Mouse (Mus musculus): ENCODE data around the gene Tap1. TPM values are rescaled to one million over a fixed set of nuclear protein-coding genes. Genes with fewer than 3 reads are reported as not detected.
"Not testable (repeated sequence)": the region's sequence is repeated elsewhere in the genome, so short reads cannot be mapped to it uniquely, and the experiment has no call there.

The Tap1 gene
- polyA plus RNA-seq, 1 experiment from 2014 or later = 1.5 TPM

GRCm38 (mm10) chr17:34207866-34208265 is 20.5 kb downstream of the Tap1 start:
- WGBS = 95% methylated on average over 9 of the region's 9 CpGs
- peaks cover 11% of the 10 kb centered on the region; the same call in 1 of the 2 replicates for H3K4me1 ChIP-seq

GRCm38 (mm10) chr17:34208421-34208820 is 21.1 kb downstream of the Tap1 start:
- Histone ChIP-seq H3K9ac (replicated peaks) (no peak overlapping the region), H3K4me3 (no peak overlapping the region), H3K4me1 (peaks cover 11% of the 10 kb centered on the region; the same call in 1 of the 2 replicates), H3K4me2 (replicated peaks) (no peak overlapping the region), H3K9me3 (no peaks in the 10 kb centered on the region), H3K36me3 (no peaks in the 10 kb centered on the region), H3K27ac (replicated peaks) (no peak overlapping the region), H3K27me3 (peaks cover 48% of the 10 kb centered on the region)
- WGBS = 23% methylated on average over 10 of the region's 10 CpGs
- no peak for ATAC-seq (replicated peaks)

More at GRCm38 (mm10) chr17:34207866-34208265, 20.5 kb downstream of the Tap1 start:
- Histone ChIP-seq H3K36me3 (no peaks in the 10 kb centered on the region), H3K27ac (replicated peaks) (no peak overlapping the region), H3K9me3 (no peaks in the 10 kb centered on the region), H3K4me2 (replicated peaks) (no peak overlapping the region), H3K9ac (replicated peaks) (no peak overlapping the region), H3K27me3 (peaks cover 45% of the 10 kb centered on the region), H3K4me3 (no peak overlapping the region)
- ATAC-seq (replicated peaks) = no peak

DNA sequence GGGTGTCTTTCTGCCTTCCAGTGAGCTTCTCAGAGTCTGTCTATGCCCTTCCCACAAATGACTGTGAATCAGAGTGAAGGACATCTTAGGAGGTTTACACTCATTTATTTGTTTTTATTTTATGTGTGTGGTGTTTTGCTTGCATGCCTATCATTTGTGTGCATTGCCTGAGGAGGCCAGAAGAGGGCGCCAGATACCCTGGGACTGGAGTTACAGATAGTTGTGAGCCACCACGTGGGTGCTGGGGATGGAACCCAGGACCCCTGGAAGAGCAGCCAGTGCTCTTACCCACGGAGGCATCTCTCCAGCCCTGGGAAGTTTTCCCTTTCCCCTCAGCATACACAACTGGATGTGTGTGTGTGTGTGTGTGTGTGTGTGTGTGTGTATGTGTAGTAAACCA is 22.3 kb downstream of the Tap1 start:
- no peak overlapping the region for H3K4me2 ChIP-seq (replicated peaks)
- H3K27me3 ChIP-seq = peaks cover 46% of the 10 kb centered on the region
- H3K4me1 ChIP-seq = peaks cover 9% of the 10 kb centered on the region; the same call in 1 of the 2 replicates
- ATAC-seq (replicated peaks) = no peak
- H3K9me3 ChIP-seq = no peaks in the 10 kb centered on the region
- H3K27ac ChIP-seq (replicated peaks) = no peak overlapping the region
- H3K9ac ChIP-seq (replicated peaks) = no peak overlapping the region
- H3K4me3 ChIP-seq = no peak overlapping the region
- H3K36me3 ChIP-seq = no peaks in the 10 kb centered on the region
- 52% methylated on average over 3 of the region's 3 CpGs for WGBS

DNA sequence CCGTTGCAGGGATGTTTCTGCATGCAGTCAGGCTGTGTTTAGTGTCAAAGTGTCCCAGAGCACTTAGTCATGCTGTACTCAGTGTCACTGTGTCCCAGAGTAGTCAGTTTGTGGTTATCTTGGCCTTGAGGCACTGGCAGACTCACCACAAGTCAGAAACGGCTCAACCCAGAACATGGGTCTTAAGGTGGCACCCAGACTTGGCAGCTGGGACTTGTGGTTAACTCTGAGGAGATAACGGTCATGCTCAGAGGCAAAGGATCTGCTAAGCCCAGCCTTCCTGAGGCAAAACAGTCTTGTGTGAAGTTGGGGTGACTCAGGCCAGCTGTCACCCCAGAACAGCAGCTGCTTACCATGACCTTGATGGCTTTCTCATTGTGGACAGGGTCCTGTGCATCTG is 23.2 kb downstream of the Tap1 start:
- H3K4me2 ChIP-seq (replicated peaks) = no peak overlapping the region
- H3K36me3 ChIP-seq = no peaks in the 10 kb centered on the region
- no peak overlapping the region for H3K27ac ChIP-seq (replicated peaks)
- no peak for ATAC-seq (replicated peaks)
- 70% methylated on average over 3 of the region's 3 CpGs for WGBS
- H3K27me3 ChIP-seq = peaks cover 43% of the 10 kb centered on the region
- H3K4me1 ChIP-seq = 0 out of 2 replicates have a peak, but pooled peaks cover under 1% of the 10 kb centered on the region
- no peak overlapping the region for H3K4me3 ChIP-seq
- no peak overlapping the region for H3K9ac ChIP-seq (replicated peaks)
- no peaks in the 10 kb centered on the region for H3K9me3 ChIP-seq

- H3K4me1 ChIP-seq = no peaks in the 10 kb centered on the region
- H3K9ac ChIP-seq (replicated peaks) = no peak overlapping the region
- H3K4me3 ChIP-seq = no peak overlapping the region
- no peak overlapping the region for H3K27ac ChIP-seq (replicated peaks)
- no peaks in the 10 kb centered on the region for H3K9me3 ChIP-seq
- ATAC-seq (replicated peaks) = no peak
- peaks cover 36% of the 10 kb centered on the region for H3K27me3 ChIP-seq
- WGBS = 21% methylated on average over 23 of the region's 23 CpGs
- H3K36me3 ChIP-seq = no peaks in the 10 kb centered on the region
- H3K4me2 ChIP-seq (replicated peaks) = no peak overlapping the region
Measured at GRCm38 (mm10) chr17:34211746-34212365, 24.5 kb downstream of the Tap1 start.

GRCm38 (mm10) chr17:34213936-34214335 is 26.6 kb downstream of the Tap1 start:
- Histone ChIP-seq H3K9ac (replicated peaks) (no peak overlapping the region), H3K9me3 (no peaks in the 10 kb centered on the region), H3K4me2 (replicated peaks) (no peak overlapping the region), H3K27me3 (peaks cover 34% of the 10 kb centered on the region), H3K4me3 (no peak overlapping the region), H3K4me1 (no peaks in the 10 kb centered on the region), H3K36me3 (no peaks in the 10 kb centered on the region), H3K27ac (replicated peaks) (no peak overlapping the region)
- no peak for ATAC-seq (replicated peaks)
- WGBS = 46% methylated on average over 21 of the region's 21 CpGs

DNA sequence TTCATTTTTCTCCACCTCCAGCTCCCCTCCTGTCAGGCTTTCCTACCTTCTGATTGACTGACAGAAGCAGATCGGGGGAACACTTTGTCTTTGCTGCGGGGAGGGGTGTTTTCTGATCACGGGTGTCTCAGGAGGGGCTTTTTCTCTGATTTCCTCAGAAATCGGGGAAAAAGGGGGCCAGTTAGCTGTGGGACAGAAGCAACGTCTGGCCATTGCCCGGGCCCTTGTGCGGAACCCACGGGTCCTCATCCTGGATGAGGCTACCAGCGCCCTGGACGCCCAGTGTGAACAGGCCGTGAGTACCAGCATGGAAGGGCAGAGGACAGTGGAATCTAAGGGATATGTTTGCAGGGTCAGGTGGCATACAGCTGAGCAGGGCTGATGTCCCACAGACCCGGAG is 27.8 kb downstream of the Tap1 start:
- Histone ChIP-seq H3K9ac (replicated peaks) (no peak overlapping the region), H3K9me3 (no peaks in the 10 kb centered on the region), H3K4me2 (replicated peaks) (no peak overlapping the region), H3K4me1 (no peaks in the 10 kb centered on the region), H3K27me3 (peaks cover 34% of the 10 kb centered on the region), H3K27ac (replicated peaks) (no peak overlapping the region), H3K36me3 (no peaks in the 10 kb centered on the region), H3K4me3 (no peak overlapping the region)
- 85% methylated on average over 12 of the region's 12 CpGs for WGBS
- no peak for ATAC-seq (replicated peaks)

GRCm38 (mm10) chr17:34217216-34217928 is 30.0 kb downstream of the Tap1 start:
- WGBS = 89% methylated on average over 8 of the region's 8 CpGs
- no peaks in the 10 kb centered on the region for H3K36me3 ChIP-seq
- H3K9ac ChIP-seq (replicated peaks) = no peak overlapping the region
- no peak overlapping the region for H3K27ac ChIP-seq (replicated peaks)
- no peak overlapping the region for H3K4me2 ChIP-seq (replicated peaks)
- peaks cover 20% of the 10 kb centered on the region for H3K27me3 ChIP-seq
- no peak for ATAC-seq (replicated peaks)
- no peak overlapping the region for H3K4me3 ChIP-seq
- no peaks in the 10 kb centered on the region for H3K4me1 ChIP-seq
- H3K9me3 ChIP-seq = no peaks in the 10 kb centered on the region

GRCm38 (mm10) chr17:34217986-34218385 is 30.6 kb downstream of the Tap1 start:
- no peak for ATAC-seq (replicated peaks)
- no peak overlapping the region for H3K4me3 ChIP-seq
- 89% methylated on average over 5 of the region's 5 CpGs for WGBS
- no peaks in the 10 kb centered on the region for H3K9me3 ChIP-seq
- peaks cover 14% of the 10 kb centered on the region for H3K27me3 ChIP-seq
- no peaks in the 10 kb centered on the region for H3K4me1 ChIP-seq
- no peak overlapping the region for H3K9ac ChIP-seq (replicated peaks)
- H3K4me2 ChIP-seq (replicated peaks) = no peak overlapping the region
- no peak overlapping the region for H3K27ac ChIP-seq (replicated peaks)
- H3K36me3 ChIP-seq = no peaks in the 10 kb centered on the region

- no peak overlapping the region for H3K27ac ChIP-seq (replicated peaks)
- H3K9me3 ChIP-seq = no peaks in the 10 kb centered on the region
- no peak overlapping the region for H3K9ac ChIP-seq (replicated peaks)
- no peak for ATAC-seq (replicated peaks)
- no peak overlapping the region for H3K4me2 ChIP-seq (replicated peaks)
- peaks cover 12% of the 10 kb centered on the region; the same call in 1 of the 2 replicates for H3K27me3 ChIP-seq
- no peak overlapping the region for H3K4me3 ChIP-seq
- H3K4me1 ChIP-seq = no peaks in the 10 kb centered on the region
- WGBS = 63% methylated on average over 11 of the region's 11 CpGs
- H3K36me3 ChIP-seq = no peaks in the 10 kb centered on the region
Measured at GRCm38 (mm10) chr17:34218675-34219074, 31.3 kb downstream of the Tap1 start.

GRCm38 (mm10) chr17:34219096-34219495 is 31.7 kb downstream of the Tap1 start:
- not testable (repeated sequence) for H3K9ac ChIP-seq (replicated peaks)

DNA sequence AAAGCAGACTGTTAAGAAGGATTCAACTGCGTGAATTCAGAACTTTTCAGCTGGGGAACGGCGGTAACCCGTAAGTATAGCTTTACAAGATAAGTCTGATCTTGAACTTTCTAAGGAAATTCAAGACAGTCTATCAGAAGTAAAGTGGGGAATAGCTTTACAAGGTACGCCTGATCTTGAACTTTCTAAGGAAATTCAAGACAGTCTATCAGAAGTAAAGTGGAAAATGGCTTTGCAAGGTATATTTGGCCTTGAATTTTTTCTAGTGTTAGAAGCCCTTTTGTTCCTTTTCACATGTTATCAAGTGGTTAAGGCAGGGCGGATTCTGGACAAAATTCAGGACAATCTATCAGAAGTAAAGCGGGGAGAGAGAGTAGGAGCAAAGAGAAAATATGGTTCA is 32.4 kb downstream of the Tap1 start:
- not testable (repeated sequence) for ATAC-seq (replicated peaks)
- 97% methylated on average over 4 of the region's 7 CpGs for WGBS

More at GRCm38 (mm10) chr17:34219096-34219495, 31.7 kb downstream of the Tap1 start:
- not testable (repeated sequence) for H3K4me3 ChIP-seq; H3K36me3 ChIP-seq; H3K27ac ChIP-seq (replicated peaks); H3K4me2 ChIP-seq (replicated peaks); ATAC-seq (replicated peaks); H3K9me3 ChIP-seq; H3K4me1 ChIP-seq
- H3K27me3 ChIP-seq = peaks cover 12% of the 10 kb centered on the region; the same call in 1 of the 2 replicates
- 89% methylated on average over 9 of the region's 11 CpGs for WGBS

More for the DNA sequence above, 32.4 kb downstream of the Tap1 start:
- H3K9ac ChIP-seq (replicated peaks); H3K27ac ChIP-seq (replicated peaks); H3K4me3 ChIP-seq; H3K27me3 ChIP-seq; H3K9me3 ChIP-seq; H3K36me3 ChIP-seq; H3K4me1 ChIP-seq; H3K4me2 ChIP-seq (replicated peaks): not testable (repeated sequence)
